Mouse (Mus musculus): ENCODE measurements around the gene Sgf29.

DNA sequence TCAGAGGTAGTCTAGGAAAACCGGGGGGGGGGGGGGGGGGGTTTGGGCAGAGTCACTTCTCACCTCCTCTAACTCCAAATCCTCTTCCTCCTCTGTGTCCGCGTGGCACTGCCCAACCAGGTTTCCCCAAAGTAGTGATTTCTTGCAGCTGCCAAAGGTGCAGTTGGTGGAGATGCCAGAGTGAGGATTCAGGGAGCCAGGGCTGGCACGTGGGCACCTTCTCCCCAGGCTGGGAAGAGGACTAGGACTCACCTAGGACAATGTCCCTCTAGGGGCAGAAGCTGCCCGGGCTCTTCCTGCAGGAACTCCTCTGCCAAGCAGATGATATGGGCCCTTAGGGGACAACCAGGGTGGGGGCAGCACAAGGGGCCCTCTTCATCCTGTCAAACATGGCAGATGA, 42.6 kb downstream of the Sgf29 start:
- TF ChIP-seq CTCF (IDR thresholded peaks at IDR 0.05; ENCODE audit: low read depth, low read length) (no peak), EP300 (IDR thresholded peaks at IDR 0.05; ENCODE audit: insufficient read depth, low read depth, low read length) (no peak)
